Mouse (Mus musculus): Measurements from ENCODE around the gene BC017158.

GRCm38 (mm10) chr7:128310229-128310688 is 12.3 kb upstream of the BC017158 start:
- TF ChIP-seq CTCF (IDR thresholded peaks at IDR 0.05; ENCODE audit: control insufficient read depth, insufficient read depth, insufficient replicate concordance, low read depth, low read length) (no peak), POLR2A (IDR thresholded peaks at IDR 0.05; ENCODE audit: control insufficient read depth, low read depth, low read length) (no peak)
